Mouse (Mus musculus) mesoderm, embryonic 11.5 days (tissue): ENCODE measurements around the gene Nbea.

Experiments
- DNase-seq: peaks from one replicate; pipeline ENCODE4 v3.0.0-alpha.2; 2012; ENCODE audit warnings: low read depth, low spot score

Gene Nbea

DNA sequence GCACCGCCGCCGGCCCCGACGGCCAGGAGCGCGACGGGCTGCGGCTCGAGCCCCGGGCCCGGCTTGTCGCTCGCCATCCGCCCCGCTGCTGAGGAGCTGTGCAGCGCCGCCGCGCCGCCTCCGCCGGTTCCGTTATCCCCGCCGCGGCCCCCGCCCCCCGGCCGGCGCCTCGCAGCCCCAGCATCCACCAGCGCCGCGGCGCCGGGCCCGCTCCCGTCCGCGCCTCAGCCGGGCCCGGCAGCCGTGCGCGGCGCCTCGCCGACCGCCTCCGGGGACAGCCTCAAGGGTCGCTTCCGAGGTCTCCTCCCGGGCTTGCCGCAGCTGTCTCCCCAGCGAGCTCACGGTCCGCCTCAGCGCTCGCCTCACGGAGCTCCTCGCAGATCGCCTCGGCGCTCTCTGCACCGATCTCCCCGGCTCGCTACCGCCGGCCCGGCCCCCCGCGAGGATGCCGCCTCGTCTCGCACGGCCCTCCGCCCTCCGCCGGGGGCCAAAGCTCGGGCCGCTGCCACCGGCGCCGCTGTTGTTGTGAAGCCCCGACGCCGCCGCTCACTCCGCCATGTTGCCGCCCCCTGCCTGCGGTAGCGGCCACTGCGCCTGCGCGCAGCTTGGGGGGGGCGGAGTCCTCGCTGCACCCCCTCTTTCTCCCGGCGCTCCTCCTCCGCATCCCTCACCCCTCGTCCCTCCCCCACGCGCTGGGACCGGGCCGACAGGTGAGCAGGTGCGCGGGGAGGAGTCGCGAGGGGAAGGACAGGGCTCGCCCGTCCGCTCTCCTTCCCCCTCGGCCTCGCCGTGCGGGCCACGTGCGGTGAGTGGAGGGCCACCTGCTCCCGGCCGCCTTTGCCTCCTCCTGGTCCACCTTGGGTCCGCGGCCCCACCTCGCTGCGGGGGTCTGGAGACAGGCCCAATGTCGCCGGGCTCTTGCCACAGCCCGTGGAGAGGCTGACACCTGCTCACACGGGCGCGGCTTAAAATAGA is at the start of gene Nbea:
Nbea (minus strand) TSS at position 543 of the 975 bp plus-strand sequence.
- DNase-seq = peak; percentile 84

DNA sequence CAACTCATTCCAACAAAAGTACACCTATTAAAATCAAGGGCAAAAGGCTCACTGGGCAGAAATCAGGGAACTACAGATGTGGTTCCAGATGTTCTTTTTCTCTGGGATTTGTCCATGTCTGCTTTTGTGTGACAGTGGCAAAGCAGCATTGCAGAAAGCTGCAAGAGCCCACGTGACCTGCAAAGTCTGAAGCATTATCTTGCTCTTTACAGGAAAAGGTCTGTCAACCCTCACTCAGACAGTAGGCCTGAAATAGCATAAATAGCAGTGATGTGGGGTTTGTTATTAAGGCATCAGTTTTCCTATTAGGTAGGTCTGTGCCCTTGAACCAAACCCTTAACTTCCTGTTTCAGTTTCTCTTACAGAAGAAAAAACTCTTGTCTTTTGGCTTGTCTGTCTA is 45.8 kb upstream of the Nbea start:
- no peak for DNase-seq

DNA sequence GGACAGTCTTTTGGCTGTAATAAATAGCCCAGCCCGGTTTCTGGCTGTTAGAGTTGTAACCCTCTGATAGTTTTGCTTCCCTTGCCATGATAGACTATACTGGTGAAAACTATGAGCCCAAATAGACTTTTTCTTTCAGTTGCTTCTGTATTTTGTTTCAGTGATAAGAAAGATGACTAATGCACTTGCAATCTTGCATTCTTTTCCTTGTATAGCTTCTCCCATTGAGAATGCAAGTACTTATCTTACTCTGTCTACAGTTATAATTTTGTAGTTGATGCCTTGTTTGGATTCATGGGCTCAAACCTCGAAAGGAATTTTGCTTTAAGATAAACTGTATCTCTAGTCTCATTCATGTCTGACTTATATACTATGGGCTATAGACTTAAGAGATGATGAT is 32.5 kb upstream of the Nbea start:
- no peak for DNase-seq

DNA sequence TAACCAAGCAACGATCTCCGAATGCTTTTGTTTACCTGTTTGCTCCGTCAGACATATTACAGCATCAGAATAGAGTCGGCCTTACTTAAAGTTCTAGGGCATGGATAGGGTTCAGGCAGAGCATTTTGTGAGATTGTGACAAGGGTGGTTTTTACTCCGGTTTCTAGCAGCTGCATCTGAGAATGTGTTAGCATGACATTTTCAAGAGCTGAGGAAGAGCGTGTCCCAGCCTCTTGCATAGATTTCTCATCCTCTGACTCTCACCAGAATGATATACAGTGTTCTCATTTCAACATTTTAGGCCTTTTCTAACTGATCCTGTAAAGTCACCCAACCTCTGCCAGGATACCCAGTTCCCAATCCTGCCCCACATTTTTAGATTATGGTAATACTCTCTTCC is 20.5 kb upstream of the Nbea start:
- no peak for DNase-seq

DNA sequence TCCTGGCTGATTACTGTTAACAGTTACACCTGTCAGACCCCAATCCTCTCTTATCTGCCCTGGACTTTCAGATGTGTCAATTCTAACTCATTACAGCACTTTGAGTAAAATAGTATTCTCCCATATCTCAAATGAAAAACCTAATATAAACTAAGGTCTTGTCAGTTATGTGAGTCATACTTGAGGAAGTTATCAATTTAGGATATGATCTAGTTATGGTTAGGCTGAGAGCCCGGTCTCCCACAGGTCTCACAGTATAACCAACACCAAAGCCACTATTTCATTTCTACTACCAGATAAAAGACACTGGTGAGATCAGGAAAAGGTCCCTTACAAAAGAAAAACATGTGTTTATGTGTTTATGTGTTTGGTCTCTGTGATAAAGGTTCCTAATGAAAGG is 4.7 kb upstream of the Nbea start:
- DNase-seq = no peak

DNA sequence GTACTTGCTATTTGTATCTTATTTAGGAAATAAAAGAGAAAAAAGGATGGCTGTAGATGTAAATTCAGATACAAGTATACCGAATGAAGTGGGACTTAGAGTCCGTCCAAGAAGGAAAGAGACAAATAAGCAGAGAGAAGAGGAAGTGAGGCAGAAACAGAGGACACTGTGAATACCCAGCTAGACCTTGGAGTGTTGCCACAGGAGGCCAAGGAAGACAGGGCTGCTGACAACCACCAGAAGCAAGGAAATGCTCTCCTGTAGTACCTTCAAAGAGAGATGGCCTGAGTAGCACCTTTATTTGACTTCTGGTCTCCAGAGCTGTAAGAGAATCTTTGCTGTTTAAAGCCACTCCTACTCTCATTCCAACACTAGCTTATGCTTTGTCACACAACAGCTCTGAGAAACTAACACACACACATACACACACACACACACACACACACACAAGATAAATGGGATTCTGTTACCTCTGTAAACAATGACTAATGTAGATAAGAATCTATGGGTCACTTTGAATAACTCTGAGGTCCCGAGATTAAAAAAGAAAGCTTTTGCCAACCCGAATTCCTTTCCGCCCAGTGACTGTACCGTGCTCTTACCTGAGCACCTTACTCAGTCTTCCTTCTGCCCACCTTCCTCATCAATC is 3.8 kb upstream of the Nbea start:
- DNase-seq = no peak

DNA sequence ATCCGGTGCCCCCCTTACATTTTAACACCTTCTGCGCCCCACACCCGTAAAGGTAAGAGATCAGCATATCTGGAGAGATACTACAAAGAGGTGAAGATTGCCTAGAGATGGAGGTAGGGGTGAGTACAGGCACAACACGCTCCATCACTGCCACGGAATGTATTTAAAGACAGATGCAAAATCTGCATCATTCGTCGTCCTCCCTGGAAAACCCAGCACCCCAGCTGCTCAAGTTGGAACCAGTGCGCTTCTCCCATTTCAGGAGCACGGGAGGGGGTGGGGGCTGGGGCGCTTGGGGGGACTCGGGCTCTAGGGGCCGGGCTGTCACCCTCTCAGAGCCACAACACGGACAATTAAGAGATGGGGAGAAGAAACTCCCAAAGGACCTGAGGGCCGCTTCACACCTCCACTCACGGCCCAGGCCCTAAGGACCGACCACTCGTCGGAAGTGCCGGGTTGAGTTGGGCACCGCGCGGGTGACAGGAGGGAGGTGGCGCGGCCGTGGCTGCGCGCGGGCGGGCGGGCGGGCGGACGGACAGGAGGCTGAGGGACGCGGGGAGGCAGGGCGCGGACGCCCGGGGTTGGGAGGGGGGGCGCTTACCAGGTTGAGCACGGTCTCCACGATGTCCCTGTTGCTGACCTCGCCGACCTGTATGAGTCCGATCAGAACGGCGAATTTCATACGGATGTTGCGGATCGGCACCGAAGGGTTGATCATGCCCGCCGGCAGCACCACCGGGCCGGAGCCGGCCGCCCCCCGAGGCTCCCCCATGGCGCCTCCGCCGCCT is 936 bp downstream of the Nbea start:
- peak; percentile 30 for DNase-seq

DNA sequence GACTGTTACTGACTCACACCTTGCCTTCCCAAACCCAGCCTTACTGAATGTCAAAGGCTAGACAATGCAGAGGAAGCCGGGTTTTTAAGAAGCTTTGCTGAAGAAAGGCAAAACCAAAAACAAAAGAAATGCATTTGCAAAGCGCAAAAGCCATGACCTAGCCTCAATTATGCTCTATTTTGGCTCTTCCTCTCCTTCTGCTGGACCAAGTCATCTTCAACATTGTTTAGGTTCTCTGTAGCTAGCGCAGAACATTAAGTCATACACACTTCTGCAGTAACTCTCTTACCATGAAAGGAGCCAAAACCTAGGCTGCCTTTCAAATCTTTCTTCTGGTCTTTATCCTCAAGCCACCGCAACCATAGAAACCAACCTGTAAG is 1.5 kb downstream of the Nbea start:
- DNase-seq = no peak

DNA sequence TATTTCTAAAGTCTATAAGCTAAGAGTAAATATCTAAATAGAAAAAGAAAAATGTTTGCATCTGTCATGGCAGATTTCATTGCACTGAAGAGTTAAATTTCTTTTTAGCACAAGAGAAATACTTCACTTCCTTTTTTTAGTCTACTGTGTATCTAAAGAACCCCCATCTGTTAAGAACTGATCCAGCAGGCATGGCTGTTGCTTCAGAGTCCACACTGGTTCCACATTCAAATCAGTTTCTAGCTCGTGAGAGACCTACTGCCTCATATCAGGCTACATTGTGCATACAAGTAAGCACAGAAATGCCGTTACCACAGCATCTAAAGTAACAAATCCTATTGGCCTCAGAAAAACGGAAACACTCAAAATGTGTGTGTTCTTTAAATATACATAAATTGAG is 2.5 kb downstream of the Nbea start:
- DNase-seq = no peak

DNA sequence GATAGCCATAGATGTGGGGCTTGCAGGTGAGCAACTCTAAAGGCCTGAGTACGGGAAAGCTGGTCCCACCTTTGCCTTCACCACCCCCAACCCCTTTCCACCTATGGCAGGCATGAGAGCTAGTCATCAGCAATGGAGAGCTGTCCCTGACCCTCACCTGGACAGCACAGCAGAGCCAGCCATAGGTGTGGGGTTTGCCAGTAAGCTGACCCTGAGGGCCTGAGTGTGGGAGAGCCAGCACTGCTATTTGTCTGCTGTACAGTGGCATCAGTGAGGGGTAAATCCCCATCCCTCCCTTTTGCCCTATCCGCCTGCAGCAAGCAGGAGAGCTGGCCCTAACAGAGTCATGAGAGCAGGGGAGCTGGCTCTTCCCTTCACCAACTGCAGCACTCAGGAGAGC is 25.6 kb downstream of the Nbea start:
- DNase-seq = no peak

DNA sequence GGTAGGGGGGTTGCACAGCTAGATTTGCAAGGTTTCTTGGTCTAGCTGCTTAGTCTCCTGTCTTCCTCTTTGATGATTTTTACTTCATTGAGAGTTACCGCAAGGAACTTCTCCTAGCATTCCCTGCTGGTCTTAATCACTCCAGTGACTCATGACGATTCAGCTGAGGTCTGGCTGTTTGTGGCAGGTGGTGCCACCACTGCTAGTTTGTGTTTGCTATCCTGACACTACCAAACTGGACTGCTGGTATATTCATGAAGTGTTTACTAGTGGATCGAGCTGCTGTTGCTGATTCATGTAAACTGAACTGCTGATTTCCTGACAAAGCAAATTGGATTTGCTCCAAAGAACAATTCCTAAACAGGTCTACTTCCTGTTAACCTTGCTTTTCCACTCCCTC is 56.8 kb downstream of the Nbea start:
- no peak for DNase-seq

DNA sequence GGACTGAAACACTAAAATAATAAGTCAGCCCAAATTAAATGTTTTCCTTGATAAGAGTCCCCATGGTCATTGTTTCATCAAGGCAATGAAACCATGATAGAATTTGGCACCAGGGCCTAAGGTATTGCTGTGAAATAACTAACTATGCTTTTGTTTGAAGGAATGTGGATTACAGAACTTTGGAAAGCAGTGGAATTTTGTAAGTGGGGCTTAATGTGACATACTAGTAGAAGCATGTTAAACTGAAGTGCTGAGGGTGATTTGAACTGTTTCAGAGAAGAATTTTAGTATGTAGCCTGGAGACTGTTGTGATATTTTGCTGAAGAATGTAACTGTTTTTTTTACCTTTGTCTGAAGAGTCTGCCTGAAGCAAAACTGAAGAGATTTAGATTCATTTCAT is 66.9 kb downstream of the Nbea start:
- DNase-seq = no peak

DNA sequence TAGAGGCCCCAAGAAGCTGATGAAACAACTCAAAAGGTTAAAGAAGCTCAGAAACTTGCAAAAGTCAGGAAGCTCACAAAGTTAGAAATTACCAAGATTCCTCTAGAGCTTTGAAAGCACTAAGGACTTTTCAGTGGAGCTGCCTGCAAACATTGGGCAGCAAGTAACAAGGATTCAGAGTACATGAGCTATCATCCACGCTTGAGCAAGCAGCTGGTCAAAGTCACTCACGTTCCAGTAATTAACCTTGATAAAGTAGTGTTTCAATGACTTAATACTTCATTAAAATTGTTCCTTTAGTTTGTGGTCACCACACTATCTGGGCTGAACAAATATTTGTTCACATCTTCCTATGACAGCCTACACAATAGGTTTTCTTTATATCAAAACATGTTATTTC is 75.4 kb downstream of the Nbea start:
- no peak for DNase-seq

DNA sequence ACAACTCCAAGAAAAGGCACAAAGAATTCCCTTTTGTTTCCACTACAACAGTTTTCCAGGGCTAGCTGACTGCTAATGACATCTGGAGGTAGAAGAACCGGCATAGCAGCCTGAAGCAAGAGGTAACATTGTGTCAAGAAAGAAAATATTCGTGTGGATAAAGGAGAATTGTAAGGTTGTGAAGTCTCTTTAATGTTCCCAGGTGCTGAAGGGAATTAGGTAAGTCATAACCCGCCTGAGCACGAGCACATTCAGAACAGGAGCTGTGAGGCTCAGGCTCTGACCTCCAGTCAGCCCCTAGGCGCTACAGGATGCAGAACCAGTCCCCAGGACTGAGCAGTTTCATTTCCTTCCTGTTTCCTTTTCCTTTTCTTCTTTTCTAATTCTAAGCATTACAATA is 86.4 kb downstream of the Nbea start:
- peak; percentile 36 for DNase-seq

DNA sequence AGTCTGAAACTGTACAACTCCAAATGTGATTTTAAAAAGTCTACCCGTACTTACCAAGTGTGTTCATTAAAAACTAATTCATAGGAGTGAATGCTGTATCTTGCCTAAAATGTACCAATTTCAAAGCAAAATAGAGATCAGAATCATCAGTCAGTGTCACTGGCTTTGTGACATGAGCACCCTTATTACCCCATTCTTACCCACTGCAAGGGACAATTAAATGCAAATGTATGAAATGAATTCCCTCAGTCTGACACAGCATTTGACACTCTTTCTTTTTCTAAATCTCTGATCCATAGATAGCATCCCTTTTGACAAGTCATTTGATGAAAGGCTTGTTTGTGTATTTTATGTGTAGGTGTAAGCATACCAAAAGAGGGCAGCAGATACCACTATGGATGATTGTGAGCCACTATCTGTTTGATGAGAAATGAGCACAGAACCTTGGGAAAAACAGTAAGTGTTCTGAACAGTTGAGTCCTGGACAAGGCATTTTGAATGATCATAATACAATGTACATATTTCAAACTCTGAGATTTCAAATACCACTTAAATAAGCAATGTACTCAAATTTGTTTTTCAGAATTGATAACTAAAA is 104.4 kb downstream of the Nbea start:
- DNase-seq = no peak

DNA sequence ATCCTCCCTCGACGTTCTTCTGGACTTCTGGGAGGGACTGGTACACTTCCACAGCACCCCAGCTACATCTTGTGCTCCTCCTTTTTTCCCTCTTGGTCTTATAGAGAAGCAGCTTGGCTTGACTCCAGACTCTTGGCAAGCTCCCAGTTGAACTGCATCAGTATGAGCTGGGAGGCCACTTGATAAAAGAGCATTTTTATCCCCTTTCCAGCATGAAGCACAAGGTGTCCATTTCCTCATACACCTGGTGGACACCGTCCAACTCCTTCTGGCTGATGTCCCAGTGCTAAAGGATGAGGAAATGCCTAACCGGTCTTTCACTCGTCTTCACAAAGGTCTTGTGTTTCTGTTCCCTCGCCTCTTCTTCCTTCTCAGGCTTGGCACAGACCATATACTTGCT is 115.7 kb downstream of the Nbea start:
- DNase-seq = no peak

DNA sequence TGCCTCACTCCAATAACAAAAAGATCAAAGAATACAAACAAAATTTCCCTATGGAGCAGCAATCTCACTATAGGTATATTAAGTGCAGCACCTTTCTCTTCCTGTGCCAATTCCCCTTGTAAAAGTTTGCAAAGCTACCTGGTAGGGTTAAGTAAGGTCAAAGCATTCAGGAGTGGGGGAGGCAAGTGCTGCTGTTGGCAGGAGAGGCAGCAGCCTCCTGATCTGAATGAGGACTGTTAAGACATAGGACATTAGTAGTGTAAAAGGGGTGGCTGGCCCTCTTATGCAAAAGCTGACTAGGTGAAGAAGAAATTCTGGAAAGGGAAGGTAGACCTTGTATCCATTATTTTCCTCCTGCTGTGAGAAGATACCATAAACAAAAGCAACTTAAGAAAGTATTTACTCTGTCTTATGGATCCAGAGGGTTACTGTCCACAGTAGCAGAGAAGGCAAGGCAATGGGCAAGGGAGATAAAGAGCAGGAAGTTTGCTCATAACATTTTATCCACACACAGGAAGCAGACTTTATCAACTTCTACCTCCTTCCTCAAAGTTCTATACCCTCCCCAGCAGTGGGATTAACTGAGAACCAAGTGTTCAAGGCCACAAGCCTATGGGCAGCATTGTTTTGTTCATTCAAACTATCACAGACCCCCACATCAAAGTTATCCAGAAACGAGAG is 117.0 kb downstream of the Nbea start:
- DNase-seq = no peak

DNA sequence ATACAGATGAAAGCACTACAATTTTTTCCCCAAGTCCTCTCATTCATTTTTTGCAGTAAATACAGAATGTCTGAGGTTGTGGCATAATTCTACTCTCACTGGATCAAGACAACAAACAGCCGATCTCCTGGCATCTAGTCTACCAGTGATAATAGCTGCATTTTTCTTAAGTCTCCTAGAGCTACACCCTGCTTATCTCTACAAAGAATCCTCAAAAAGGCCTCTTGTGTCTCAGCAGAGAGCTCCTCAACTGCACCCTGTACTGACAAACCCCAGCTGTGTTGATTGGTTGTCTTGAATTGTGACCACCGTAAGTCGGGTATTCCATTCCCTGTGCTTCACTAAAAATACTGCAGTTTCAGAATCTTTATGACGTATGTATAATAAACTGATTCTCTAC is 118.3 kb downstream of the Nbea start:
- no peak for DNase-seq

DNA sequence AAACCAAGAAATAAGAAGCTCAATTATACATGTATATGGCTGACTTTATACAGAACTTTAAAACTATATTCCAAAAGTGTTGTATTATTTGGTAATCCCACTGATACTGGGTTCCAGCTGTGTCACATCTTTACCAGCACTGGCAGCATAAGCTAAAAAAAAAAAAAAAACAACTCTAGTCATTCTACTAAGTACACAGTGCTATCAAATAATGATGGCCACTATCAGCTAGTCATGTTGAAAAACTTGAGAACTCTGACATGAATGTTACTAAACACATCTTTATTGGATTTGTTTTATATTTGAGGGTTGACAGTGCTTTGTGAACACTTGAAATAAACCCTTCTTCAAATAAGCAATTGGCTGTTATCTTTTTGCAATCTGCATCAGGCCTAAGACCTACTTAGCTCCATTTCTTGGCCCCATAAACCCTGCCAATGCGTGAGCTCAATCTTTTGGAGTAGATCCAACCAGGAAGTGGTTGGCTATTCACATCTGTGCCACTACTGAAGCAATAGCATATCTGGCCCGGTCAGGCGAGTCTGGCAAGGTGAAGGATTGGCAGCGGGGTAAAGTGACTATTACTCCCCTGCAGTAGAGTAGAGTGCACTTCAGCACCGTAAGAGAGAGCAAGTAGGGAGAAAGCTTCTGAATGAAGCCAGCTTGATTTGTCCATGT is 137.7 kb downstream of the Nbea start:
- no peak for DNase-seq

DNA sequence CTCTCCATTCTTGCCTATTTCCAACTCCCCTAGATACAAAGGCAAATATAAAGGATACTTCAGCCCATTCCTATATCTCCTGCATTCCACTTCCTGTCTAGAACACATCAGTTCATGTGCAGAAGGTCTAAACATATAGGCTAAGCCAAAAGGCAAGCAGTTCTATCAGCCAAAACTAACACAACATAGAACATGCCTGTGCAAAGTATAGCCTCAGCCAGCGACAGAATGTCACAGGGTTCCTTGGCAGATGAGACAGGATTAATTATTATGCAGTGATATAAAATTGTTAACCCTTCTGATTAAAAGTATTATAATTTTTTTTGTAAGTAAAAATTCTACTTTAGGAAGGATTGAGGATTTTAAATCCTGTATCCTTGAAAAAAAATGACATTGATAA is 140.4 kb downstream of the Nbea start:
- no peak for DNase-seq

DNA sequence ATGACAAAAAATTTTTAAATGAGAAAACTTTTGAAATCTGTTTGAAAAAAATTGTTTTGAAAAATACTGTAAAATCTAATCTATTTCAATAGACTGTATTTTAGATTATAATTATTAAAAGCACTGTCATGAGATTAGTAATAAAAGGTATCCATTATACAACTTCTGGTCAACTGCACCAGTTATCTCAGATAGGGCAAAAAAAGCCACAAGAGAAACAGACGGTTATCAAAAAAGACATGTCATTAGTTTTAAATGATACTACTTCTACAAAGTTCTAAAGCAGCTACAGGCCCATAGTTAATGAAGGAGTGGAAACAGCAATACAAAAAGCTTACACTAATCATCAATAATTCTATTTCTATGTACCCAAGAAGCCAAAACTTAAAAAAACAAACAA is 144.0 kb downstream of the Nbea start:
- no peak for DNase-seq
